Mouse (Mus musculus) cerebellum, adult 8-10 months (tissue): ENCODE measurements at regions not wholly inside any gene's neighbourhood (a gene's known extent, or its start where the extent isn't known, plus 50 kb on each side); places are given as distances from the start of the nearest gene placed in this dataset.

Experiments used
- DNase-seq: peaks from one replicate; pipeline ENCODE4 v3.0.0; 2022

- no peak for DNase-seq
These were observed 79.0 kb upstream of the Rarb start for GRCm38 (mm10) chr14:16897747-16898544.

- DNase-seq, result no peak
These were observed 78.0 kb upstream of the Rarb start for GRCm38 (mm10) chr14:16896974-16897373.

GRCm38 (mm10) chr14:16881249-16881648, 62.3 kb upstream of the Rarb start:
- DNase-seq, result no peak

- DNase-seq, result no peak
These were observed 50.3 kb upstream of the Rarb start for GRCm38 (mm10) chr14:16869221-16869620.
